Mouse (Mus musculus) embryonic stem cell, embryonic (primary cell): ENCODE measurements around the gene 1700025F22Rik.
"Not testable (repeated sequence)": the region's sequence is repeated elsewhere in the genome, so short reads cannot be mapped to it uniquely, and the experiment has no call there.

Experiments used
- CTCF ChIA-PET, 4 experiments: fragments of 300-600 bp in 2 of 4; fragments of 350-600 bp in 2 of 4; sonication (Branson Sonifier 250); formaldehyde crosslinking; loops; one replicate each; lab custom pipeline; 2022; ENCODE audit warnings: inconsistent platforms in 2 of 4; lab: Charles Lee
- POLR2A ChIA-PET, 4 experiments: fragments of 300-600 bp in 2 of 4; fragments of 350-600 bp in 2 of 4; sonication (Branson Sonifier 250); formaldehyde crosslinking; loops; one replicate each; lab custom pipeline; 2022; ENCODE audit warnings: antibody characterized with exemption in 4 of 4, inconsistent platforms in 1 of 4; lab: Charles Lee

The 1700025F22Rik gene

DNA sequence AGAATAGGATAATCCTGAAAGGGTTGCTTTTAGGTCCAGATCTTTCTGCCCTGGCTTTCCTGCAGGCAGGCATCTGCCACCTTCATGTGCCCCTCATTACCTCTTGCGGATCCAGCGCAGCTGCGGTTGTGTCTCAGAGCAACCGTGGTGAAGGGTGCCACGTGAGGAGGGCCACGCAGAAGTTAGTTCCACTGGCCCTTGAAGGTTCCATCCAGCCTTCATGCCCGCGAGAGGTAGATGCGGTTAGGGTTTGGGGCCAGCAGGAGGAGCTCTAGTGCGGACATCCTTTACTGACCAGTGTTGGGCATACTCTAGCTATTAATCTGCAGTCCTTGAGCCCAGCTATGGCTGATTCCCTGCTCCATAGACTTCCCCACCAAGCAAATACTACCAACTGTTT, at the start of gene 1700025F22Rik:
TSS of gene 1700025F22Rik (minus strand) at position 149 of the 400 bp plus-strand sequence.
- ChIA-PET POLR2A (interaction anchor here in 1 of 4 experiments (0.6 kb wide), 1 partner anchor 12 kb away, joined by 3 read pairs; no protein-coding TSS in a partner anchor), CTCF (interaction anchor here in 1 of 4 experiments (0.7 to 1.1 kb wide), 4 partner anchors 8 to 19 kb away, joined by 4 read pairs; no protein-coding TSS in a partner anchor)

GRCm38 (mm10) chr19:11196546-11196945, 31.4 kb upstream of the 1700025F22Rik start, which contains the start of gene Ms4a13:
Gene Ms4a13 (minus strand): TSS chr19:11196737.
- ChIA-PET CTCF (interaction anchor here in 1 of 4 experiments (0.9 to 1.4 kb wide), 2 partner anchors 152 to 217 kb away, joined by 3 to 4 read pairs; no protein-coding TSS in a partner anchor), POLR2A (interaction anchor here in 1 of 4 experiments (0.5 kb wide), 1 partner anchor 281 kb away, joined by 3 read pairs; no protein-coding TSS in a partner anchor)

GRCm38 (mm10) chr19:11192552-11192951, 27.4 kb upstream of the 1700025F22Rik start:
- POLR2A ChIA-PET, result no interaction called here

DNA sequence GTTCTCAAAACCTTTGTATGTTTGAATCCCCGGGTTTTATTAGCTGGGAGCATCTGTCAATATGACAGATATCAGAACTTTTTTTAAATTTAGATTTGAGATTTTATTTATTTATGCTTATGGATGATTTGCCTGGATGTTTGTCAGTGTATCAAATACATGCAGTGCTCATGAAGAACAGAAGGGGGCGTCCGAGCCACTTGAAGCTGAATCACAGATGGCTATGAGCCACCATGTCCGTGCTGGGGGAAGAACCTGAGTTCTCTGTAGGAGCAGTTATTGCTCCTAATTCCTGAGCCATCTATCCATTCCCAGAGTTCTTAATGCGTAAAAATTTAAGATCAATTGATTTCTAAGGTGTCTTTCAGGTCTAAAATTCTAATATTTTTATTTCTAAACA, 19.0 kb upstream of the 1700025F22Rik start:
- POLR2A ChIA-PET, result interaction anchor here in 2 of 4 experiments (1.0 to 1.5 kb wide), 2 partner anchors 115 to 147 kb away, joined by 3 to 5 read pairs; no protein-coding TSS in a partner anchor
- CTCF ChIA-PET, result interaction anchor here (0.5 to 1.2 kb wide), 7 partner anchors 8 to 970 kb away, joined by 3 to 5 read pairs (median 4); partner anchors contain the start of gene 1700025F22Rik (in 1 of the 4)

More at GRCm38 (mm10) chr19:11192552-11192951, 27.4 kb upstream of the 1700025F22Rik start:
- CTCF ChIA-PET, result interaction anchor here in 2 of 4 experiments (0.6 to 0.7 kb wide), 2 partner anchors 9 to 255 kb away, joined by 3 read pairs; no protein-coding TSS in a partner anchor

- POLR2A ChIA-PET, result interaction anchor here in 2 of 4 experiments (0.6 kb wide), 2 partner anchors 12 to 88 kb away, joined by 3 read pairs; partner anchors contain the start of genes 1700025F22Rik (in 1 of the 2) and Ms4a1 (in 1 of the 2)
- CTCF ChIA-PET, result no interaction called here
Observed at GRCm38 (mm10) chr19:11177464-11177863, 12.3 kb upstream of the 1700025F22Rik start.

GRCm38 (mm10) chr19:11157890-11158289, 7.2 kb downstream of the 1700025F22Rik start:
- POLR2A ChIA-PET, CTCF ChIA-PET: not testable (repeated sequence)

GRCm38 (mm10) chr19:11135336-11135735, 29.8 kb downstream of the 1700025F22Rik start:
- POLR2A ChIA-PET, result no interaction called here
- CTCF ChIA-PET, result no interaction called here

DNA sequence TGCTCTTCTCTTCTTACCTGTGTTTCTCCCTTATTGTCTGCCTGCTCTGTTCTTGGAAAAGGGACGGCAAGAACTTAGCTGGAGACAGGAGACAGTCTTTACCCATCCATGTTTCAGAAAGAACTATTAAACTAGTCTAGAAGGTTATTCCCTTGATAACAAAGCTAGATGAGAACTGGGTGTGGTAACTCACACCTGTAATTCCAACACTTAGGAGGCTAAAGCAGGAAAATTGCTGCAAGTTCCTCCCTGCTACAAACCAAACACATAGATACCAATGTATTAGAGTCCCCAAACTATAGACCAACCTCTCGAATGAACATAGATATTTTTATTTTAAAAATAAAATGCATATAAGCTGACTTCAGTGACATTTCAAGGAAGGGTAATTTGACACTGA, 30.3 kb downstream of the 1700025F22Rik start:
- CTCF ChIA-PET, result no interaction called here

GRCm38 (mm10) chr19:11130776-11131175, 34.3 kb downstream of the 1700025F22Rik start, which contains the start of gene 1700017D01Rik:
Gene 1700017D01Rik (minus strand): TSS chr19:11130876.
- CTCF ChIA-PET, POLR2A ChIA-PET: not testable (repeated sequence)

More for the DNA sequence above, 30.3 kb downstream of the 1700025F22Rik start:
- POLR2A ChIA-PET, result no interaction called here

GRCm38 (mm10) chr19:11129702-11130101, 35.4 kb downstream of the 1700025F22Rik start:
- ChIA-PET CTCF (no interaction called here), POLR2A (no interaction called here)

DNA sequence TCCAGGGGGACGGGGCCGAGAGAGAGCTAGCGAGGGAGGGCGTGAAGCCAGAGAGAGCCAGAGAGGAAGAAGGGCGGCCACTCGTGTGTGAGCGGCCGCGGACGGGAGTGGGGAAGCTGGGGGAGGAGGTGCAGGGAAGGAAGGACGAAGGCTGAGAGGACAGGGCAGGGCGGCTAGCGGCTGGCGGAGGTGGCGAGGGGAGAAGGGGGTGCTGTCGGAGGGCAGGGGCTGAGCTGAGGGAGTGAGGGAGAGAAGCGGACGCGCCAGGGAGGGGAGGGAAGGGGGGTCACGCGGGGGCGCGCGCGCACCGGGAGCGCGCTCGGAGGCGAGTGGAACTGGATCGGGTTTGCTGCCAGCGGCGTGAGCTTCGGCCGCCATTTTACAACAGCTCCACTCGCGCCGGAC, 44.1 kb downstream of the 1700025F22Rik start:
- POLR2A ChIA-PET, result not testable (repeated sequence)

GRCm38 (mm10) chr19:11119338-11119737, 45.8 kb downstream of the 1700025F22Rik start:
- ChIA-PET CTCF (no interaction called here), POLR2A (no interaction called here)

More for the DNA sequence above, 44.1 kb downstream of the 1700025F22Rik start:
- CTCF ChIA-PET, result interaction anchor here in 1 of 4 experiments (0.7 kb wide), 1 partner anchor 729 kb away, joined by 4 read pairs; no protein-coding TSS in a partner anchor

GRCm38 (mm10) chr19:11107746-11108145, 57.4 kb downstream of the 1700025F22Rik start:
- POLR2A ChIA-PET, result interaction anchor here in 1 of 4 experiments (1.3 kb wide), 1 partner anchor 9 kb away, joined by 3 read pairs; no protein-coding TSS in a partner anchor
- CTCF ChIA-PET, result no interaction called here

- ChIA-PET CTCF (no interaction called here), POLR2A (no interaction called here)
Observed at GRCm38 (mm10) chr19:11101880-11102279, 63.2 kb downstream of the 1700025F22Rik start.

- ChIA-PET POLR2A (no interaction called here), CTCF (no interaction called here)
Observed at GRCm38 (mm10) chr19:11098401-11098800, 66.7 kb downstream of the 1700025F22Rik start.

GRCm38 (mm10) chr19:11092131-11092530, 73.0 kb downstream of the 1700025F22Rik start:
- POLR2A ChIA-PET, CTCF ChIA-PET: not testable (repeated sequence)
